Mouse (Mus musculus) liver, postnatal 0 days (tissue): ENCODE measurements around the gene Doc2a.
A peak's percentile ranks its signal among the peaks of the same experiment; 100 is the strongest.

Experiments
- CTCF ChIP-seq: sonication (generic); IDR thresholded peaks from 2 replicates; pipeline ENCODE4 v1.5.1; 2016; ENCODE audit warnings: antibody characterized with exemption, low read depth
- EP300 ChIP-seq: IDR thresholded peaks from 2 replicates; pipeline ENCODE4 v1.6.1; 2016; ENCODE audit warnings: antibody characterized with exemption, low read depth, mild to moderate bottlenecking

- TF ChIP-seq CTCF (peak; percentile 6; the same call in 1 of the 2 replicates), EP300 (0 out of 2 replicates have a peak, but pooled peaks have one; percentile 13)
These were observed 37.3 kb downstream of the Doc2a start, which contains the start of gene Taok2 for GRCm38 (mm10) chr7:126884286-126885164.
